Mouse (Mus musculus) kidney, postnatal 25 days (tissue): ENCODE data around the gene Ostm1.

Experiments used
- DNase-seq, 2 experiments: peaks; one replicate each; pipeline ENCODE4 v3.0.0; 2021; ENCODE audit warnings: mixed read lengths in 2 of 2

Ostm1 gene

DNA sequence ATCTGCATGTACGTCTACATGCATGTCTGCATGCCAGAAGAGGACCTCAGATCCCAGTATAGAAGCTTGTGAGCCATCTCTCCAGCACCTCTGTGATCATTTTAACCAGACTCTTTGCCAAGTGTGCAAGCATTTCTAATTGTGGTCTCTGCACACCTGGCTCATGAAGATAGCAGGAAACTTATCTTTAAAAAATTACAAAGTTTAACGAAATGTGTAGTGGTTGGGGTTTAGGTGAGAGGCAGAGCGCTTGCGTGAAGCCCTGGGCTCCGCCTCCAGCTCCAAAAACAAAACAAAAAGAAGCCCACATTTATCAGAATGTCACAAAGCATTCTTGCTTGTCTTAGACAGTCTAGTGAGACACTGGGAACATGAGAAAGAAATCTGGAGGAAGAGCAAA, 104.3 kb downstream of the Ostm1 start:
- no peak for DNase-seq

DNA sequence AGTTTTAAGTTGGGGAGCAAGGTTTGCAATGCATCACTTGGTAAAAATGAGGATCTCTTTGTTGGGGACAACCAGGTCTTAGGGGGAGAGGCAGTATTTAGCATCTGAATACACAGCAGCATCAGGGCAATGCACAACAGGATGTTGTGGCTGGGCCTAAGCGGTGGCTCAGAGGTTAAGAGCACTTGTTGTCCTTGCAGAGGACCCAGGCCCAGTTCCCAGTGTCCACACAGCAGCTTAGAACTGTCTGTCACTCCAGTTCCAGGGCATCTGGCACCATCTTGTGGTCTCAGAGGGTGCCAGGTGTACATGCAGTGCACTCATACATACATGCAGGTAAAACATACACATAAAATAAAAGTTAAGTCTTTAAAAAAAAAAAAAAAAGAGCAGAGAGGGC, 106.1 kb downstream of the Ostm1 start:
- DNase-seq, result no peak

DNA sequence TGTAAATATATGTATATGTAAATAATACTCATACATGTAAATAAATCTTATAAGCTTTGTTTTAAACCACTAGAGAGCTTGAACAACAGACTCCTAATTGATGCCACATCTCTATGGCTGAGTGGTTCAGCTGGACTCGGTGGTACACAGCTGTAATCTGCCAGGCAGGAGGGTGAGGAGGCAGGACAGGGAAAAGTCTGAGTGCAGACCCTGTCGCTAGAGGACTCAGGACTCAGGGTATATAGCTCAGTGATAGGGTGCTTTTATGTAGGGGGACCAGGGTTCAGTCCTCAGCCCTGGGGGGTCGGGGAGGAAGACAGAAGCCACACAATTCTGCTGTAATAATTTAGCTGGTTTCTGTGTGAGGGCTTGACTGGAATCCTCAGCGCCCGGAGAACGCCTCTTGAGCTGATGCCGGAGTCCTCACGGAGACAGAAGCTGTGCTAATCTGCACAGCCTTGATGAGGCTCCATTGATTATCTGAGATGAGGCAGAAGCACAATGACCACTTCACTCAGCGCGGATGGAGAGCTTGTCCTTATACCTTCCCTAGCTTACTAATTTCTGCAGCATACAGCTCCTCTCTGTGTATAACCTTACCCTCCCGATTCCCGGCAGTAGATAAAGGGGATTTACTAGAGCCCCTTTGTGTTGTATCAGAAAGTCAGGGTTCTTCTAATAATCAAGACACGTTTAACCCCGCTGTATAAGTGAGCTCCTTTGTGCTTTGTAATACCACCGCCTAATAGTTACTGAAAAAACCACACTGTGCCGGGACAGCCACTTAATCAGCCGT, 106.8 kb downstream of the Ostm1 start:
- DNase-seq, result no peak

DNA sequence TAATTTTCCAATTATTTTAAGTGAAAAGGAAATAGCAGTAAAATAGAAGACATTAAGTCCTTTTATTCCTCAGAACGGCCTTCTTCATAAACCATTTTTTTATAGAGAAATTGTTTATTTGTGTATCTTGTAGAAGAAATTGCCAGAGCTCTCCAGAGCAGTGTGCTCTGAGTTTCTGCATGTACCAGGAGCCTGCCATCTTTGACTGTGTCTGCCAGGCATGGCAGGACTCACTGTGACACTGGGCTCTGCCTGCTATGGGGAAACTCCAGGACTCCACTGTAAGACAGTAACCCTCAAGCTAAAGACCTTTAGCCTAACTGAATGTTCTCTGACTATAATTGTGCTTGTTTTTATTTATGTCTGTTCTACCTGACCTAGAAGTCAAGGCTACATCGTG, 107.4 kb downstream of the Ostm1 start:
- no peak for DNase-seq

DNA sequence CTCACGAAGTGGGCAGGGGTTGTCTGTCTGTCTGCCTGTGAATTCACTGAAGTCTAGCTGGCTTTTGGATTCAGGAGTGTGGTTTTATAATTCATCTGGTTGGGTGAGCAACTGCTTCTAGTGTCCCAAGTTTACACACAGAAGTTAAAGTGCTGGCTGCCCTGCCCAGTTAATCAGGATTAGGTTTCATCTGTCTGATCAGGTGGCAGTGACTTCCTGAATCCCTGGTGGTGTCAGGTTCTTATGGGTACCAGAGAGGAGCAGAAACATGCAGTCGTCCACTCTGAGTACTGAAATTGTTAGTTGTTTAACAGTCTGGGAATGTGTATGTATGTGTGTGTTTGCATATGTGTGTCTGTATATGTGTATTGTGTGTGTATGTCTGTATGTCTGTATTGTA, 108.5 kb downstream of the Ostm1 start:
- DNase-seq, result no peak

DNA sequence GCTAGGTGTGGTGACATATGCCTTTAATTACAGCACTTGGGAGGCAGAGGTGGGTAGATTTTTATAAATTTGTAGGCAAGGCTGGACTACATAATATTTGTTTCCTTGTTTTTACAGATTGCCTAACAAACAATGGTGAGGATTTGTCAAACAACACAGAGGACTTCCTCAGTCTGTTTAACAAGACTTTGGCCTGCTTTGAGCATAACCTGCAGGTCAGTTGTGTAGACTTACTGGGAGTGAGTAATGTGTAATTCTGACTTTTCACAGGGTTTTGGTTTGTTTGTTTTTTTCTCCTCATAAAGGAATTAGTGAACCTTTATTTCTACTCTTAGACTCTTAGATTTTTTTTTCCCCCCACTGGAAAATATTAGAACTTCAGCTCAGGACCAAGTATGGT, 109.2 kb downstream of the Ostm1 start:
- no peak for DNase-seq

DNA sequence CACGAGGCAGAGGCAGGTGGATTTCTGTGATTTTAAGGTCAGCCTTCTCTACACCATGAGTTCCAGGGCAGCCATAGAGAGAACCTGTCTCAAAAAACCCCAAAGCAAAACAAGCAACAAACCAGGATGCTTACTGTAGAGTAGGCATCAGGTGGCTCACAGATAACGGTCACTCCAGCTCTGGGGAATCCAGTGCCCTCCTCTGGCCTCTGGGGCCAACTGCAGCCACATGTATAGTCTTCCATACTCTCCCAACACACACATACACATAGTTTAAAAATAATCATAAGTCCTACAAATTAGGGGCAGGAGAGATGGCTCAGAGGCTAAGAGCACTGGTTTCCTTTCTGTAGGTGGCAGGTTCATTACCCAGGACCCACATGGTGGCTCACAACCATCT, 109.9 kb downstream of the Ostm1 start:
- no peak for DNase-seq

DNA sequence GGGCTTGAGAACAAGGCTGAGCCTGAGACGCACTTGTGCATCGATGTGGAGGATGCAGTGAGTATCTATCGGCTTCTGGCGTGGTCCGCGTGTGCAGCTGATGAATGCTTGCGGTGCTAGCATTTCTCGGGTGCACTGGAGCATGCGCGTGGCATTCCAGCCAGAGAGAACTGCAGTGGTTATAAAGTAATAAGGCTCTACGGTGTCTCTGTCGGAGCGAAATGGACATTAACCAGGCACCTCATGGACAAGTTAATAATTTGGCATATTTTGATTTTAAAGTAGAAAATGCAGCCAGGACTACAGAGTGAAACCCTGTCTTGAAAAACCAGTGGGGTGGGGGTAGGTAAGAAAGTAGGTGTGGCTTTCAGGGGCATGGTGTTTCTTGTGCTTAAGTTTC, 112.7 kb downstream of the Ostm1 start:
- DNase-seq, result peak; percentile 69 to 79

DNA sequence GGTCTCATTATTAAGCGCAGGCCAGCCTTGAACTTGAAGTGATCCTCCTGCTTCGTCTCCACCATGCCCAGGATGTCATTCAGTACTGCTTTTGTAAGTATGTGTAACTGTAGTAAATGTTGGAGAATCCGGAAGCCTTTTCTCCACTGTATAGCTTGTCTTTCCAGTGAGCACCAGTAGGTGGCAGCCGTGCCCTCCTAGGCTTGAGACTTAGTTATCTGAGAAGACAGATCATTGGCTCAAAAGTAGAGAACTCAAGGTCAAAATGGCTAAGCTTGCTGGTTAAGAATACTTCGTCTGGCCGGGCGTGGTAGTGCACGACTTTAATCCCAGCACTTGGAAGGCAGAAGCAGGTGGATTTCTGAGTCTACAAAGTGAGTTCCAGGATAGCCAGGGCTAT, 113.4 kb downstream of the Ostm1 start:
- DNase-seq, result peak; percentile 77 to 88

DNA sequence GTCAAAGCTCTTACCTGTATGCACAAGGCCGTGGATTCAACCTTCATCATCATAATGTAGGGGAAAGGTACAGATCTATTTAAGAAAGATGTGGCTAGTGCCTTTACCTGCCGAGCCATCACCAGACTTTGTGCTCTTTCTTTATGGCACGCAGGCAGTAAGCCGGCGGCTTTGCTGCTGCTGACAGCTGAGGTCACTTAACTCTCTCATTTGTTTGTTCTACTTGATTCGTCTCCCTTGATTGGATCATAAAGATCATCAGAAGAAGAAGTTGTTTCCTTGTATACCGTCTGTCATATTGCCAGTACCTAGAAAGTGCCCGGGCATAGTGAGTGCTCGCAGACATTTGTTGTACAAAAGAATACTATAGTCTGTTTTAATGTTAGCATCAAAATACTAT, 114.8 kb downstream of the Ostm1 start:
- no peak for DNase-seq

DNA sequence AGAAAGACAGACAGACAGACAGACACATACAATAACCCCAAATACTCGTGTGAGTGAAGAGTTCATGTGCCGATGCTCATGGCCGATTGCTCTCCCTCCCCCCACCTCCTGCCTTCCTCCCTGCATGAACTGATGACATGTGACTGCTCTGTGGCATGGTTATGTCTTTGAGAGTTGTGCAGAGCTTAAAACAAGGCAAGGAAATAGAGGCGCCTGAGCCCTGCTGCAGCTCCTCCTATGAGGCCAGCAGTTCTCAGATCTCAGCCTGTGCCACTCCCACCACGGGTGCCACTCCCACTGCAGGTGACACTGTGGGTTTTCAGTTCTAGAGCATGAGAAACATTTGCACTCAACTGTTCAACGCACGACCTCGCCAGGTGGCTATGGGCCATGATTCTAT, 115.4 kb downstream of the Ostm1 start:
- no peak for DNase-seq

DNA sequence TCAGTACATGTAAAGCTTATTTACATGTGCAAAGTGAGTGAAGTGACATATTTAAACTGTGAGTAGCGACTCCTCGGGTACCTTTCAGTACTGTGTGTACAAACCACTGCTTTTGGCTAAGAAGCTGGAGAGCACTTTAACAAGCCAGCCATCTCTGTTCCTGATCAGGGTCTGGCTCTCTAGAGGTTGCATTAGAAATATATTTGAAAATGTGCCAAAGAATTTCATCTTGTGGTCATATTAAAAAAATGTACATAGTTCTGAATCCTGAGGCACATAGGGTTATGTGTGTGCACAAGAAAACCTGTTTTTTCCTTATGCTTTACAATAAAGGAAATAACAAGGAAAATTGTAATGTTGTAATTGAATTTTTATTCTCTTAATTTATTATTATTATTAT, 118.5 kb downstream of the Ostm1 start:
- no peak for DNase-seq

DNA sequence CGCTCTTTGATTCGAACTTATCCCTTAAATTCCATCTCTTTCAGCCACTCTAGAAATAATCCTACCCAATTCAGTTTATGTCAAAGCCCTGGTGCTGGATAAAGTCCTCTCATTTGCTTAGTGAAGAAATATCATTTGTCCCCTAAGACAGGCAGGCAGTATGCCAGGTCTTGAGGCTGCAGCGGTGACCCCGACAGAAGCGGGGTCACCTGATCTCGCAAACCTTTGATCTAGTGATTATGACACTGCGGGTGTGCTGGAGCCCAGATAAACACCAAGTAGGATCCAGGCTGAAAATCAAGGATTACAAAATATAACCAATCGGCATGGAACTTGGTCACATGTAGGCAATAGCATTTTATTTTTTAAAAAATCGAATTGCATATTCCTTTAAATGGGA, 131.1 kb downstream of the Ostm1 start:
- DNase-seq, result peak; percentile 64 to 65

DNA sequence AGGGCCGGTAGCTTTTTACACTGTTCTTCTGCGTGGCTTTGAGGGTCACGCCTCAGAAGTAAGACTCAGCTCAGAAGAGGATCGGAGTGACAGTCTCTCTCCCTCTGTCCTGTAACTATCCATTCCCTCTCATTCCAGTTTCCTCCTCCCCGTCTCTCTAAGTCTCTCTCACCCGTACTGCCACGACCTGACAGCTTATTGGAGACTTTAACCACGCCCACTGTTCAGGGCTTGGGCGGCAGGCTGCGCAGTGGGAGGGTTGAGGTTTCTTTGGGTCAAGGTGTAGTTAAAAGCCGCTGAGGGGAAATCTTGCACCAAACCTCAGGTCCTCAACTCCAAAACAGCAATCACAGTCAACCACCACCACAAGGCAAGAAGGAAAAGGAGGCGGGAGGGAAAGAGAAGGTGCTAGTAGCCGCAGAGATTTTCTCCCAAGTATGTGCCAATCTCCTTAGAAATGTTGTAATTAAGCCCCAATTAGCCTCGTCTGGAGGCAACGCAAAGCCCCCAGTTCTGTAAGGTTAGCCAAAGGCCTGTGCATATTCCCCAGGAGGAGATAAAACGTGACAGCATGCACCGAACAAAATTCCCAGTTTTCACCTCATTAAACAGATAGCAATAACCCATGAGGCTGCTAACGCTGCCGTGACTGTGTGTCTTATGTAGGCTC, 131.9 kb downstream of the Ostm1 start:
- DNase-seq, result peak; percentile 31 to 46

DNA sequence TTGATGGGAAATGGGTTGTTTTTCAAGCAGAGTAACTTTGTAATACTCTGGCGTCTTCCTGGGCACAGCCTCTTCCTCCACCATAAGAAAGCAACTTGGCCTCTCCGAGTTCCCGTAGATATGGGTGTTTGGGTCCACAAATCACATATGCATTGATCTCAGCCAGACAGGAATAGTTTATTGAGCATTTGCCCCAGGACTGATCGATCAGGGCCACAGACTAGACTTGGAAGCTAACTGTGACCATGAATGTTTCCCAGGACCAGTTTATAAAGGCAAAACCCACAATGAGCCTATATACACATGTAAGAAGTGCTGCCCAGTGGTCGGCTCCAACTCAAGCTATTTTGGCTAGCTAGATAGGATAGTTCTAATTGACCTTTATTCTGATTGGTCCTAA, 138.5 kb downstream of the Ostm1 start:
- DNase-seq, result no peak

DNA sequence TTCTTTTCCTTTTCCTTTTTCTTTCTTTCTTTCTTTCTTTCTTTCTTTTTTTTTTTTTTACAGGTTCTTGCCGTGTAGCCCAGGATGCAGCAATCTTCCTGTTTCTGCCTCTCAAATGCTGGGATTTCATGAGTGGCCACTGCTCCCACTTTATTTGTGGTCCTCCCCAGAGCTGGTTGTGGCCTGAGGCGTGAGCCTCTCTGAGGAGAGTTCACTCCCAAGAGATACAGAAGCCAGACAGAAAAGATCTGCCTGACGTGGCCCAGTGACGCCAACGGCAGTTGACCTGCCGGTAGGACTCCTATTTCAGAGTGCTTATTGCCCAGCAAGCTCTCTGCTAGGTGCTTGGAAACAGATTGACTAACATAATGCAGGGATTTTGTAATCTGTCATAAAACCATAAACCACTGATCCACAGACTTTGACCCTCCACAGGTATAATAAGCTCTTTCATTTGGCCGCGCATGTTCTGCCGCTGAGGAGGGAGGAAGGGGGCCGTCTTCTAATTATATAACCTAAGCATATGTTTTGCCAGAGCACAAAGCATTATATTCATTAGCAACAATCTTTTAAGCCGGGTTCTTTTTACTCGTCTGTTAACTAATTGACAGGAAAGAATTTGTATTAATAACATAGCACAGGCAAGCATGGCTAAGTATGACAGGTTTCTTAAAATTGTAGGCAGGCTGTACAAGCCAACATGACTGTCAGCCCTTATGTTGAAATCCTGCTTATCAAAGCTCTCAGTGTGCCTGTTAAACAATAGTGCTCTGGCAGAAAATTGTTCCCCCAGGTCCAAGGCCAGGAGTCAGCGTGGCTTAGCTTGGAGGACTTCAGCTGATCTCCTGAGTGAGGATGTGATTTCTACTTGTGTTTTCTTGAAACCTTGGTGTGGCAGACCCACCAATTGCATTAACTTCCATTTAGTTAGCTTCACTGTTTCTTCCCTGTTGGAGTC, 139.9 kb downstream of the Ostm1 start:
- DNase-seq, result no peak

DNA sequence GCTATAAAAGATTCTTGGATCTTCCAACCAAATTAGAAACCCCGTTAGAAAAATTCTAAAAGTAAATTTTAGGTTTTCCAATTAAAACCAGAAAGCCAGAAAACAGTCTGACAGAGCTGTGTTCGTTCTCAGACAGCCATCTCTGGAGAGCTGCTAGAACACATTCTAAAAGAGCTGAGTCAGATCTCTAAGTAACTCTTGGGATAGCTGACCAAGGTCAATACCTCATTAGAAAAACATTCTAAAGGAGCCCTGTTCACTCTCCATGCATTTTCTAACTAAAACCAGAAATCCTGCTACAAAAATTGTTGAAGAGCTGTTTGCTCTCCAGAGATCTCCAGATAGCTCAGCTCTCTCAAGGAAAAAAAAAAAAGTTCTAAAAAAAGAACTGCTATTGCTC, 146.0 kb downstream of the Ostm1 start:
- DNase-seq, result no peak

DNA sequence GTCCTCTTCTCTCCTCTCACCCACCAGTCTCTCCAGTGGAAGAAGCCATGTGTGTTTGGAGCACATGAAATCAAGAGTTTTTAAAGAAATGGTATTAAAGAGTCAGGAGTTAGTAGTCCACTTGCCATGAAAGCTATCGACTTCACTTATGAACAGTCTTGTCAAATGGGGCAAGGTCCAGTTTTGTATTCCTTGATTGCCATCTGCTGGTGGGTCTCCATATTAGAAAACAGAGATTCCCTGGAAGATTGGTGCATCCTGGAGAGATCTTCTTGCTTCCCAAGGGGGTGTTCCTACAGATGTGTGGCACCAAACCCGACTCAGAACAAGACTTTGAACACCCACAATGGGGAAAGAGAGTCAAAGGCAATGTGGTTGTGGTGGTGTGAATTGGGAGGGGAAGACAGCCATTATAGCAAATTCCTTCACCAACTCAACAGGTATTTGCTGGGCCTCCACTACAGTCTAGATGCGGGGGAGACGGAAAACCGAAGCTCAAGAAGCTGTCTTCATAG, 151.0 kb downstream of the Ostm1 start:
- DNase-seq, result peak in 1 of 2 experiments; percentile 39

DNA sequence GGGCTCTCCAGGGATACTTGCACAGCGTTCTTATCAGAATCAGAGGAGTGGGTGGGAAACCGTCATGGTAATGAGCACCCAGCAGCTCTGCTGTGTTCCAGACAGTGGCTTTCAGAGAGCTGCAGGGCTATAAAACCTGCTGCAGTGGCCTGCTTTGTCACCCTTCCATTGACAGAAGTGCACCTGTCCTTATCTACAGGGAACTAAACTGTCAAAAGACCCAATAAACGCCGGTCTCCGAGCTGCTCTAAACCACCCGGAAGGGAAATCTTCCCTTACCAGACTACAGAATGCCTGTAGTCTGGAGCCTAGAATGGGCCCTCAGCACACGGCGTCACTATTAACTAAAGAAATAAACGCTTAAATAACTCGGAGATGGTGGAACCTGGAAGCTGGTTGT, 168.2 kb downstream of the Ostm1 start:
- no peak for DNase-seq
